Mouse (Mus musculus): ENCODE data around the gene Ano6. TPM values are rescaled to one million over a fixed set of nuclear protein-coding genes. Genes with fewer than 3 reads are reported as not detected.

Ano6 gene
- polyA plus RNA-seq, 1 experiment from 2014 or later, result 54.2 TPM

GRCm38 (mm10) chr15:95920047-95920446, 129.4 kb downstream of the Ano6 start:
- H3K4me1 ChIP-seq, result 0 out of 2 replicates have a peak, but pooled peaks cover 2% of the 10 kb centered on the region
- 63% methylated on average over 9 of the region's 9 CpGs for WGBS
- no peak overlapping the region for H3K9ac ChIP-seq
- no peaks in the 10 kb centered on the region for H3K27me3 ChIP-seq
- no peaks in the 10 kb centered on the region for H3K9me3 ChIP-seq
- no peak overlapping the region for H3K4me2 ChIP-seq (replicated peaks)
- H3K27ac ChIP-seq, result no peak overlapping the region
- H3K36me3 ChIP-seq, result peaks cover 51% of the 10 kb centered on the region
- H3K4me3 ChIP-seq, result no peak overlapping the region
- ATAC-seq (ENCODE audit: low FRiP score, low read depth), result no peak

- 97% methylated on average over 3 of the region's 3 CpGs for WGBS
- Histone ChIP-seq H3K9me3 (no peaks in the 10 kb centered on the region), H3K9ac (no peak overlapping the region), H3K4me3 (no peak overlapping the region), H3K27ac (no peak overlapping the region), H3K36me3 (peaks cover 41% of the 10 kb centered on the region), H3K27me3 (no peaks in the 10 kb centered on the region), H3K4me2 (replicated peaks) (no peak overlapping the region), H3K4me1 (0 out of 2 replicates have a peak, but pooled peaks cover 5% of the 10 kb centered on the region)
- ATAC-seq (ENCODE audit: low FRiP score, low read depth), result no peak
Measured at GRCm38 (mm10) chr15:95921072-95921471, 130.4 kb downstream of the Ano6 start.

DNA sequence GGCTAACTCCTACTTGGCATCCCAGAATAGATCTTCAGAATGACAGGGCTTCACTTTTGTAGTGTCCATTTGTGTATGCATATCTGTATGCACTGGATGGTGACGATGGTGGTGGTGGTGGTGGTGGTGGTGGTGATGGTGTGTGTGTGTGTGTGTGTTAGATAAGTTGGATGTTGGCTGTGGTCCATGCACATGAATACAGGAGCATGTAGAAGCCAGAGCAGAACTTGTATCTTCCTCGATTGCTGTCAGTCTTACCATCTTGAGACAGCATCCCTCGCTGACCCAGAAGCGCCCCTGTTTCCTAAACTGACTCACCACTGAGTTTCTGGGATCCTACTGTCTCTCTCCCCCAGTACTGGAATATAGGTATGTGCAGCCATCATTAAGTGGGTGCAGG, 131.0 kb downstream of the Ano6 start:
- no peak overlapping the region for H3K4me2 ChIP-seq (replicated peaks)
- 95% methylated on average over 4 of the region's 4 CpGs for WGBS
- H3K36me3 ChIP-seq, result peaks cover 36% of the 10 kb centered on the region
- H3K9ac ChIP-seq, result no peak overlapping the region
- 0 out of 2 replicates have a peak, but pooled peaks cover 5% of the 10 kb centered on the region for H3K4me1 ChIP-seq
- ATAC-seq (ENCODE audit: low FRiP score, low read depth), result no peak
- no peak overlapping the region for H3K4me3 ChIP-seq
- H3K27me3 ChIP-seq, result no peaks in the 10 kb centered on the region
- no peaks in the 10 kb centered on the region for H3K9me3 ChIP-seq
- H3K27ac ChIP-seq, result no peak overlapping the region

DNA sequence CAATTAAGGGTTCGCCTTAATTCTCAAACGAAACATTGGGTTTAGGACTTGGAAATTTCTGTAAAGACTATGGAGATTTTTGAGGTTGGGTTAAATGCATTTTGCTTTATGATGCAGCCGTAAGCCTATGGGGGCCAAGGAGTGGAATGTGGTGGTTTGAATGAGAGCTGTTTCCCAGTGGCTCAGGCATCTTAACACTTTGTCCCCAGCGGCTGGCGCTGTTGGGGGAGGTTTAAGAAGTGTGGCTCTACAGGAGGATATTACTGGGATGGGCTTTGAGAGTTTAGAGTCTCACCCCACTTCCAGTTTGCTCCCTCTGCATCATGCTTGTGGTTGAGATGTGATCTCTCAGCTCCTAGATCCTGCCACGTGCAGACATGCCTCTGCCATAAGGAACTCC, 131.9 kb downstream of the Ano6 start:
- WGBS, result 82% methylated on average over 6 of the region's 6 CpGs
- no peak for ATAC-seq (ENCODE audit: low FRiP score, low read depth)
- H3K27ac ChIP-seq, result no peak overlapping the region

GRCm38 (mm10) chr15:95925334-95925986, 134.8 kb downstream of the Ano6 start:
- no peak overlapping the region for H3K4me2 ChIP-seq (replicated peaks)
- 0 out of 2 replicates have a peak, but pooled peaks cover under 1% of the 10 kb centered on the region for H3K9me3 ChIP-seq
- 84% methylated on average over 8 of the region's 8 CpGs for WGBS
- H3K4me1 ChIP-seq, result 0 out of 2 replicates have a peak, but pooled peaks cover 5% of the 10 kb centered on the region
- no peak overlapping the region for H3K4me3 ChIP-seq
- no peak overlapping the region; the same call in 1 of the 2 replicates for H3K9ac ChIP-seq
- peaks cover 24% of the 10 kb centered on the region for H3K36me3 ChIP-seq
- no peak for ATAC-seq (ENCODE audit: low FRiP score, low read depth)
- no peak overlapping the region for H3K27ac ChIP-seq
- no peaks in the 10 kb centered on the region for H3K27me3 ChIP-seq

More for the DNA sequence above, 131.9 kb downstream of the Ano6 start:
- Histone ChIP-seq H3K36me3 (peaks cover 30% of the 10 kb centered on the region), H3K4me1 (0 out of 2 replicates have a peak, but pooled peaks cover 5% of the 10 kb centered on the region), H3K27me3 (no peaks in the 10 kb centered on the region), H3K9me3 (no peaks in the 10 kb centered on the region), H3K9ac (no peak overlapping the region), H3K4me2 (replicated peaks) (no peak overlapping the region), H3K4me3 (no peak overlapping the region)

DNA sequence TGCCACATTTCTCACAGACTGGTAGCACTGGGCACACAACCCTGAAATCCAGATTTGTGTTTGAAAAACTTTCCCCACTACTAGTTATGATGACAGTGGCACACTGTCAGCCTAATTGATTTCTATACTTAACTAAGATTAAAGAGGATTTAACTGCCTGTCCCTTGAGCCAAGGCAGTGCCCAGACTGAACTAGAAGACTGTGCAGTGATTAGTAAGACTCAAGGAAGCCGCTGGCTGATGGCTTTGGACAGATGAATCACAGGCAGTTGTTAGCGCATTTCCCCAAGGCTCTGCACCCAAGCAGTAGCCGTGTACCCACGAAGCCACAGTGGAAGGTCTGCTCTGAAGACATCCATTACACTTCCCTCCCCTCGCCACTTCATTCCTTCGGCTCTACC, 138.4 kb downstream of the Ano6 start:
- no peak overlapping the region for H3K9ac ChIP-seq
- H3K36me3 ChIP-seq, result peaks cover 19% of the 10 kb centered on the region
- no peak overlapping the region for H3K4me2 ChIP-seq (replicated peaks)
- H3K27ac ChIP-seq, result no peak overlapping the region
- no peaks in the 10 kb centered on the region for H3K27me3 ChIP-seq
- ATAC-seq (ENCODE audit: low FRiP score, low read depth), result no peak
- peaks cover 32% of the 10 kb centered on the region for H3K4me1 ChIP-seq
- 96% methylated on average over 6 of the region's 6 CpGs for WGBS
- no peak overlapping the region for H3K4me3 ChIP-seq
- 0 out of 2 replicates have a peak, but pooled peaks cover 2% of the 10 kb centered on the region for H3K9me3 ChIP-seq

DNA sequence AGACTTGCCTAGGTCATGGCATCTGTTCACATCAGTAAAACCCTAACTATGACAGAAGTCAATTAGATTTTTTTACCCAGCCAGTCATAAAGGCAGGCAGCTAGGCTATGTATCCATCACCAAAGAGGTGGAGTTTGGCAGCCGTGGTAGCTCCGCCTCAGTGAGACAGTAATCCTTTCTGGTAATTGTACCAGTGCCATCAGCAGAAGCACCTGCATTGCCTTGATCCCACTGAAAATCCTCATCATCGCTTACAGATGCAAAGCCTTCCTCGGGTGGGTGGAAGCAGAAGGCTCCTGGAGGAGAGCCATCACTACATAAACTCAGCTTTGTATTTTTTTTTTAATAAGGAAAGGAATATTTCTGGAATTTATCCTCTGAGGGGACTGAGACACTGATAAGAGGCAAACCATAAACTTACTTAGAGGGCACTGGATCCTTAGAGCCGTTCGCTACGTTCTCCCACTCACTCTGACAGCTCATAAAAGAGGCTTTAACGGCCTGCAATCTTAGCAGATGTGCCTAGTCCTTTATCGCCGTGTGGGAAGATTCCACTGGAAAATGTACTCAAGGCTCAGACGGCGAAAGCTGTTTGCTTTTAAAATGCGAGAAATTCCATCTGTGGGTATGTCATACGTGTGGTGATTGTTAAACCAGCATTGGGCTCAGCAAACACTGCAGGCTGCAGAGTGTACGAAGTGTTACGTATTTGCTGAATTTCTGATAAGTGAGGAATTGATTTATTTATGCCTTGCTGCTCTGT, 140.6 kb downstream of the Ano6 start:
- H3K4me1 ChIP-seq, result peaks cover 41% of the 10 kb centered on the region
- H3K4me2 ChIP-seq (replicated peaks), result peak overlapping the region; percentile 9; the same call in 1 of the 2 replicates
- 36% methylated on average over 16 of the region's 16 CpGs for WGBS
- no peak overlapping the region for H3K4me3 ChIP-seq
- H3K27me3 ChIP-seq, result no peaks in the 10 kb centered on the region
- peaks cover 19% of the 10 kb centered on the region for H3K36me3 ChIP-seq
- 0 out of 2 replicates have a peak, but pooled peaks cover 2% of the 10 kb centered on the region for H3K9me3 ChIP-seq
- peak; percentile 79 for ATAC-seq (ENCODE audit: low FRiP score, low read depth)
- no peak overlapping the region for H3K9ac ChIP-seq
- no peak overlapping the region; the same call in 1 of the 2 replicates for H3K27ac ChIP-seq

- no peaks in the 10 kb centered on the region for H3K27me3 ChIP-seq
- peak overlapping the region; percentile 1; the same call in 1 of the 2 replicates for H3K27ac ChIP-seq
- H3K9ac ChIP-seq, result no peak overlapping the region
- no peak overlapping the region for H3K4me3 ChIP-seq
- H3K4me2 ChIP-seq (replicated peaks), result no peak overlapping the region
- peak; percentile 20; the same call in 1 of the 2 replicates for ATAC-seq (ENCODE audit: low FRiP score, low read depth)
- peaks cover 19% of the 10 kb centered on the region for H3K36me3 ChIP-seq
- H3K9me3 ChIP-seq, result 0 out of 2 replicates have a peak, but pooled peaks cover 2% of the 10 kb centered on the region
- peaks cover 41% of the 10 kb centered on the region for H3K4me1 ChIP-seq
- 80% methylated on average over 5 of the region's 5 CpGs for WGBS
Measured at GRCm38 (mm10) chr15:95932358-95932757, 141.7 kb downstream of the Ano6 start.

DNA sequence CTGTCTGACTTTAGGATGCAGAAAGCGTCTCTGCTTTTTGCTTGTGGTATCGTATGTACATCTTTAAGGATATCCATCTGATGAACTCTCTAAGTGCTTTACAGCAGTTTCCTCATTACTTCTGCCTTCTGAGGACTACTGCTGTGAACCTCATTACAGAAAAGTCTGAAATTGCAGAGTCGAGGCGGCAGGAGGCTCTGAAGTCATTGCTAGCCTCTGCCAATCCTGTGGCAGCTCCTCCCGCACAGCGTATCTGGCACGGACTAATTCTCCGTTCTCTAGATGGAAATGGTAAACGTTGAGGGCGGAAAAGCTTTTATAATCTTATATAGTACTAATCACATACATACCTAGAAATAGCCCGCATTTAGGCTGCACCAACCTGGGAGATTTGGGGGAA, 144.5 kb downstream of the Ano6 start:
- Histone ChIP-seq H3K27me3 (no peaks in the 10 kb centered on the region), H3K4me1 (peaks cover 41% of the 10 kb centered on the region), H3K27ac (0 out of 2 replicates have a peak overlapping the region, but pooled peaks have one; percentile 22), H3K9ac (no peak overlapping the region), H3K9me3 (peaks cover 12% of the 10 kb centered on the region), H3K4me3 (no peak overlapping the region), H3K4me2 (replicated peaks) (0 out of 2 replicates have a peak overlapping the region, but pooled peaks have one; percentile 7), H3K36me3 (peaks cover 27% of the 10 kb centered on the region)
- WGBS, result 45% methylated on average over 11 of the region's 11 CpGs
- ATAC-seq (ENCODE audit: low FRiP score, low read depth), result no peak

- no peak overlapping the region for H3K27ac ChIP-seq
- H3K9me3 ChIP-seq, result peaks cover 10% of the 10 kb centered on the region
- no peaks in the 10 kb centered on the region for H3K27me3 ChIP-seq
- ATAC-seq (ENCODE audit: low FRiP score, low read depth), result no peak
- no peak overlapping the region for H3K9ac ChIP-seq
- H3K36me3 ChIP-seq, result peaks cover 65% of the 10 kb centered on the region
- H3K4me3 ChIP-seq, result no peak overlapping the region
- 66% methylated on average over 4 of the region's 4 CpGs for WGBS
- H3K4me1 ChIP-seq, result peaks cover 8% of the 10 kb centered on the region; the same call in 1 of the 2 replicates
- no peak overlapping the region for H3K4me2 ChIP-seq (replicated peaks)
Measured at GRCm38 (mm10) chr15:95943470-95943869, 152.8 kb downstream of the Ano6 start.

GRCm38 (mm10) chr15:95944299-95944698, 153.7 kb downstream of the Ano6 start:
- Histone ChIP-seq H3K4me2 (replicated peaks) (no peak overlapping the region), H3K27me3 (no peaks in the 10 kb centered on the region), H3K4me1 (peaks cover 8% of the 10 kb centered on the region; the same call in 1 of the 2 replicates), H3K9me3 (peaks cover 3% of the 10 kb centered on the region), H3K4me3 (no peak overlapping the region), H3K9ac (no peak overlapping the region), H3K27ac (no peak overlapping the region), H3K36me3 (peaks cover 64% of the 10 kb centered on the region)
- ATAC-seq (ENCODE audit: low FRiP score, low read depth), result no peak
- WGBS, result 62% methylated on average over 6 of the region's 6 CpGs

Data from limb, embryonic 13.5 days (tissue).